Mouse (Mus musculus) right cerebral cortex, postnatal 4 days (tissue): ENCODE measurements around the gene Lmf1.

Experiments
- DNase-seq: peaks from one replicate; pipeline ENCODE4 v3.0.0-alpha.2; 2022

Lmf1 gene

DNA sequence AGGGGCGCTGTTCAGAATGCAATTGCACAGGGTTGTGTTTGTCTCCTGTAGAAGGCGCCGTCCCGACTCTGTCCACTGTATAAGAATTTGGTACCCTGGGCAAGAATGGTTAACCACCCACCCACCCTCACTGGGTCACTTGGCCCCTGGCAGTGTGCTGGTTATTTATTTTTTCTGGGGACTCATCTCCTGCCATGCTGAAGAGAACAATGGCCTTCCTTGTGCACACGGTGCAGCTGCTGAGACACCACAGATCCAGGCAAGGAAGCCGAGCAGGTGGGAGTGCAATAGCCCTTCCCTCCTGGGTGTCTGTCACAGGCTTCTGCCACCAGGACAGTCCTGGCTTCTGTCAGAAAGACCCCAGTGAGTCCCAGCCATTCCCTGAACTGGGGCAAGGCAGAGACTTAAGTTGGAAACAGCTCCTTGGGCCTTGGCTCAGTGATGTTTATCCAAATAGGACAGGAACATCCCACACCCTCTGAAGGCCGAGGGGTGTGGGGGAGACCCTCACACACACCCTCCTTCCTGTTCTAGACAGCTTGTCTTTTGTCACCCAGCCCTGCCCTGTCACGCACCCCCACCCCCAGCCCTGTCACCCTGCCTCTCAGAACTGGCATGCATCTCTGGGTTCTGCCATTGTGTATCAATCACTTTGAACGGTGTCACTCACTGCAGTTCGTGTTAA, 30.1 kb downstream of the Lmf1 start:
- DNase-seq = no peak

DNA sequence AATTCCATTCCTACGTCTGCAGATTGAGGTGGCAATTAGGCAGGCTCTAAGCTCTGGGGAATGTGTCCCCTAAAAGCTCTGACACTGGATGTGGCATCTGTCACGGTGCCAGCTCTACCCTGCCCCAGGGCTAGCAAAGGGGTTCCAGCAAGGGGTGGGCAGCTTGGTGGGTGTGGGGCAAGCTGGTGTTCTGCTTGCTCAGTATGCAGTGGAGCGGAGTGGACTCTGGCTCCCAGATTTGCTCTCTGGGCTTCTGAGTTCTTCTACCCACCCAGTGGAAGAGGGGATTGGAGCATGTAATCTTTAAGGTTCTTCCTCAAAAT, 30.6 kb downstream of the Lmf1 start:
- DNase-seq = no peak

DNA sequence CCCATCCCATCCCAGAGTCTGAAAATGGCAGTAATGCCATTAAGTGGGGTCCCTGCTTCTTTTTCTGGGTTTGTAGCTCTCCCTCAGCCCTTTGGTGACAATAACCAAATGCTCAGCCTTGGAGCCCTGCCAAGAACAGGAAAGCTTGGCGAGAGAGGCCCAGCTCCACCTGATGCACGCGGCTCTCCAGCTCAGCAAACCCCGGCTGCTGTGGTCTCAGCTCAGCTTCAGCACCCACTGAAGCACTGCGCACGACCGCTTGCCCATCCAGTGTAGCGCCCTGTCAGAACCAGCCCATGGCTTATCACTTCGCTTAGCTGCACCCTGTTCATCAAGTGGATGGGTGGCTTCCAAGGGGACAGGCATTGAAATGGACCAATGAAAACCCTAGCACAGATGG, 31.3 kb downstream of the Lmf1 start:
- DNase-seq = peak; percentile 55

DNA sequence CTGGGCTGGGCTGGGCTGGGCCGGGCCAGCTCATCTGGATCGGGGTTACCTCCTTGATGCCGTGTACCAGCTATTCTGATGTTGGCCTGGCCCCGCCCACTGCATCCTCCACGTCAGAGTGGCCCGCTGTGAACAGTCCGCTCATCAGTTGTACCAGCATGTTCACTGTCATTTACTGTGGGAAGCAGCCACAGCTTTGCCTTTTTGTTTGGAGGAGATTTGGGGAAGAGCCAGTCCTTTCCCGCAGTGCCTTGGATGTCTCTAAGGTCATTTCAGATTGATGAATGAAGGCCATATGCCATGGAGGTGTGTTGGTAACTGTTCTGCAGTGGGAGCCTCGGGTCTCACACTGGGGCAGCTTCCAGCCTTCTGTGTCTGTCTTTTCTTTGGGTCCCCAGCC, 33.7 kb downstream of the Lmf1 start:
- DNase-seq = no peak

DNA sequence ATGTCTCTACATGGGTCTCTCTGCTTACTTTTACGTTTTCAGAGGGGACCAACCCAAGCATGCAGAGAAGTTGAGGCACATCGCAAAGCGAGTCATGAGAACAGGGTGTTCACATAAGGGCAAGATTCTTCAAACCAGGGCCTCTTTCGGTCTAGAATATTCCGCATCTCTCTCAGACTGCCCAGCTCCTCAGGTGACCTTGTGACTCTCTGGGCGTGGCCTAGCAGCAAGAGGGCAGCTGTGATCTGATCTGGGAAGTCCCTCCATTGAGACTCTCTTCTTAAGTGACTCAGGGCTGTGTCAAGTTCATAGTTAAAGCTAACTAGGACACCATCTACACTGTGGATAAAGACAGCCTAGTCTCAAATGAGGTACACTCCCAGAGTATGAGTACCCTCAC, 34.4 kb downstream of the Lmf1 start:
- no peak for DNase-seq

DNA sequence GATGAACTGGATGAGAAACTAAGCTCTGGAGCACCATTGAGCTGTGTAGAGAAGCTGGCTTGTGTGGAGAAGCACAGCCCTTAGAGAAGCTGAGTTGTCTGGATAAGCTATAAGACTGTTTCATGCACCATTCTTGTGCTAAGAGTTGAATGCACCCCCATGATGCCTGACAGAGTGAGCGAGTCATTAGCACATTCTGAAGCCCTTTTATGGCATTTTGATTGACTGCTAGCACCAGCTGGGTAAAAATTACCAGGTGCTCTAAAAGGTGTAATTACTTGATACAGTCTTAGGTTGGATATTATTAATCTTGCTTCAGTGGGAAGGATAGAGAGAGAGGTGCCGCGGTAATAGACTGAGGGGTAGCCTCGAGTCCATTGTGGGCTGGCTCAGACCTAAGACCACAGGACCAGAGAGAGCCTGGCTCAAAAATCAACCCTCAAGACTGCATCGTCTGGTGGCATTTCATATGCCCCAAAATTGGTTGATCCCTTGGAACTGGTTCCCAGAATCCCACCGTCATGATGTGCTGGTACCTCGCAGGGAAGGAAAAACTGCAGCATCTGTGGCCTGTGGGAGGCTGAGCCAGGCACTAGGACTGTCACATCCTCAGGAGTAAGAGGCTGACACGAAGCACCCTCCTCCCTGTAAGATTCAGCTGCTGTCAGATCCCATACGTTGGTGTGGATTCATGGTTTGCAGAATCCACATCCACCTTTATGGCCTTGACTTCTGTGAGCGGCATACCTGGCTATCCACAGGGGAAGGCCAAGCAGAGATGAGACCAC, 36.0 kb downstream of the Lmf1 start:
- no peak for DNase-seq

DNA sequence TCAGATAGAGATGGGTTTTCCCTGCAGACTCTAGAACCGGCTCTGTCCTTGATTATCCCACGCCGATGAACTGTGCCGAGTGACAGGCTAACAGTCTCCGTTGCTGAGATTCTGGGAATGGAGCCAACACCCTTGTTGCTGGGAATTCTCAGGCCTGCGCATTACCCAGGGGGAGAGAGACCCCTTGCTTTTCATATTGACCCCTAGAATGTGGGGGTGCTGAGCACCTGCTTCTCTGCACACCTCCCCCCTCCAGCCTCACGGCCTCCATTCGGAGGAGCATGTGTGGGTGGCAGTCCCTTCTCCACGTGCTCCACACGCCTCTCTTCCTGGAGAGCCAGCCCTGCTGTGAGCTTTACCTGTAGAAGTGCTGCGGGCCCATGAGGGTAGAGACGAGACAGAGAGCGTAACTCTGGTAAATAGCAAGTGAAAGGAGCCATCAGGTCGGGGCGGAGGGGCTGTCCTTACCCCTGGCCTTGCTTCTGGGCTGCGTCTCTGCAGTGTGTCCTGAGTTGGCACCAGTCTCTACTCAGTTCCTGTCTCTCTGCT, 39.7 kb downstream of the Lmf1 start:
- peak; percentile 55 for DNase-seq

DNA sequence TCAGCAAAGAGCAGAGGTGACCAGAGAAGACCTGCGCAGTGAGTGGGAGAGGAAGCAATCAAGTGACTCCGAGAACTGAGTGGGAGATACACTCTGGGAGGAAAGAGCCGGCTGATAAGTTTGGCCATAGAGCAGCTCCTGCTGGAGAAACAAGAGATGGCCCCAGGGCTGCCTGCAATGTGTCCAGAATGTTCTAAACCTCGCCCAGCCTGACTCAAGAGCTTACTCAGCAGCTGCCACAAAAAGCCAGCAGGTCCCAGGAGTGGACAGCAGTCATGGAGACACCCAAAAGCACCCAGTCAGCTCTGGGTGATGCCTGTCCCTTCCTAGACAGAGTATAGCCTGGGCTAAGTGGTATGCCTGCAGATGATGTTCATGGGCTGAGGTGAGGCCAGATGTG, 44.6 kb downstream of the Lmf1 start:
- no peak for DNase-seq

DNA sequence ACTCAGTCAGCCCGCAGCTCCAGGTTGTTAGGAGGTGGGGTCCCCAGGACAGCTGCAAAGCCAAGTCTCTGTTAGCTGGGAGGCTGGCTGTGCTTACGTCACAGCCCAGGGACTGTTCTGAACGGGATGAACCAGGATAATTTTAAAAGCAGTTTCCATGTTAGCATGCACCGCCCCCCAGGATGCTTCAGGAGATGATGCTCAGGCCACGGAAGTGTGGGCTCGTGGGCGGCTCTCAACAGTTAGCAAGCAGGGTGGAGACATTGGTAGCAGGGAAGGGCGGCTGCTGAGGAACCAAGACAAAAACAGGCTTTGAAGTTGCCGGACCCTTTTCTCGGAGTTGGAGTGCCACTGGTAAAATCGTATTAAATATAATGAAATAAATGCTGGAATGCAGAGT, 45.0 kb downstream of the Lmf1 start:
- DNase-seq = no peak

DNA sequence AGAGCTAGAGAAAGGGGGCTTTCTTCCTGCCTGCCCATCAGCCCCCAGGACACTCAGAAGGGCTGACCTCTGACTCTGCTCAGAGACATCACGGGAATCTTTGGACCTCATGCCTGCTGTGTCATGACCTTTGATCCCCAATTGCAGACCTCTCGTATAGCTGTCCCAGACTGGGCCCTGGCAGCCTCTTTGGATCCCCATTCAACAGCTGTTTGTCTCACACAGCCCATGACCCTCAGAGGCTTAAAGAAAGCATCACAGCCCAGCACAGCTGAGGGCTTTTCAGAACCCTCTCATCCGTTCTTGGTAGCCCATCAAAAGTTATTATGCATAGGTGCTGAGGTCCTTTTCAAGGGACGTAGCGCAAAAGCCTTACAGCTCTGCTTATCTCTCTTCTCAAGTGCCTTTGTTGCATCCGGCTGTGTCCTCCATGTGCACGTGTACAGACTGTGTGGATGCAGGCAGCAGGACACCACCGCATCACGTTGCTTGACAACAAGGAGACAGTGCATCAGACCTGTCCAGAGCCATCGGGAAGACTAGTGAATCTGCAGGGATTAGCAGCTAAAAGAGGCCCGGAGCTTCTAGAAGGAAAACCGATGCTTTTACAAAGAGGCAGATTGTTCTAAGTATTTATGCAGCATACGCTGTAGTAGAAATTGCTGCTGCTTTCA, 45.7 kb downstream of the Lmf1 start:
- no peak for DNase-seq

DNA sequence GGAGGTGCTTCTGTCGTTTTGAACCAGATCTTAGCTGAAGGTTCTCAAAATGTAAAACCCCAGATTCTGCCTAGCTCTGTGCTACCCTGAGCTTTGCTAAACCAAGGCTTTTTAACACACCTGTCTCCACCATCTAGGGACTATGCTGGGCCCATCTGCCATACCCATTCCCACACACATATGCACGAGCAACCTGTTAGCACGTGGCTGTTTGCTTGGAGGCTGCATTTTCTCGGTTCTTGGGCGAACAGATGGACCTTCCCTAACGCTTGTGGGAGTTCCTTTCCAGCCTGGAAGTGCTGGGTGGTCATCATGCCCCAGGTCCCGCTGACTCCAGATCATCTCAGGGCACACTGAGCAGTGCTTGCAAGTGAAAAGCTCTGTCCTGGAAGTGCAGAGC, 46.4 kb downstream of the Lmf1 start:
- DNase-seq = no peak

DNA sequence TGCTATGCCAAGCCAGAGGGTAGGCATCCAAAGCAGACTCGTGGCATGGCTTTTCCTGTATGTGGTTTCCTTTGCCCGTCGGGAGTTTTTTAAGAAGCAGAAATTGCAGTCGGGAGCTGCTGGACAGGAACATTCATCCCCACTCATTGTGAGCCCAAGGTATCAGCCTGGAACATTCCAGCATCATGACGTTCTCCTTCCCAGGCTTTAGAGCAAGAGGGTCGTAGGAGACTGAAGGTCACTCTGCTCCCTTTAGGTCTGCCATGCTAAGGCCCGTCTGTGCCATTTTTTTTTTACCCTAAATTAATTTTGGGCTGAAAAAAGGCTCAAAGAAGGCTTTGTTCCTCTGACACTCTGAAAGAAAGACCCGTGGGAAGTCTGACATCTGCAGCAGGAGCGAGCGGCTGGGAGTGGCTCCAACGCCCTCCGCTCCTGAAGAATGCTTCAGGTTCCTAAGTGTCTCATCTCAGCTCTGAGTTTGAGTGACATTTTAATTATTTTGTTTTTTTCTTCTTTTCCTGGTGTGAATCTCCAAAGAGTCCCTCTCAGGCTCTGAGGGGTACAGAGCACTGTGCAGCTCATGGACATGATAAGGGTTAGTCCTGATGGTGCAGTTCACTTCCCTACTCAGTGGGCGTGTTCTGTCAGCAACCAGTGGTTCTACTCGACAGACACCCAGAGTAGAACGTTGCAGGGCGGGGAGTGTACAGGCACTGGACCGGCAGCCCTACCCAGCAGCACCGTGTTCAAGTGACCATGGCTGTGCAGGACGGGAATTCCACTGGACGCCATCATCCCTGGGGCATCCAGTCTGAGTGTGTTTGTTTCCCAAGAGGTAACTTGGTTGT, 47.5 kb downstream of the Lmf1 start:
- DNase-seq = no peak

DNA sequence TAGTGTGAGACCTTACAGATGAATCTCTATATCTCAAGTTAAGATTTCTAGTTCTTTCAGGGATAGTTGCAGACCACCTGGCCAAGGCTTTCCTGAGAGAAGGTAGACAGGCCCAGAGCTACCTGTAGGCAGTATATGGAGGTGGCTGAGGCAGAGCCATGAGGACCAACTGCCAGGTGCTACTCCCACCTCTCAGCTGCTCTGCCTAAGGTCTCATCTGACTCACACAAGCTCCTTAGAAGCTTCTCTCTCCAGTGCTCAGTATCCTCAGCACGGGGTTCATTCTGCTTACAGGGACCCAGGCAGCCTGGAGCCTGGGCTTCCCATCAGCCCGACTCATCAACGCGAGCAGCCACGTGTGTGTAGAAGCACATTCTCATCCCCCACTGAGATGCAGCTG, 51.4 kb downstream of the Lmf1 start:
- no peak for DNase-seq

DNA sequence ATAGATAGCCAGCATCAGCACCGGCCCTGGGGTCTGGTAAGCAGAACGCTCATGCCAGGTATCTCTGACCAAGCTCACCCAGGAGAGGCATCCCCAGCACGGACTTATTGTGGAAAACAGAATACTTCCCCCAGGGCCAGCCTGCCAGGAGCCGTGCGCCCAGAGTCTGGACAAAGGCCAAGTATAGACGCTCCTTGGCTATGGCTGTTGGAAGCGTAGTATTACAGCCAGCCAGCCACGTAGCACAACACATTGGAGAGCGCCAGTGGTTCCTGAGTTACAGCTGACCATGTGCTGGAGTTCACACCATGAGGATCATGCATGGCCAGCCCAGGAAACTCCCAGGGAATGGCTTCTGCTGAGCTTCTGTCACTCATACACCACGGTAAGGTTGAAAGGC, 55.2 kb downstream of the Lmf1 start:
- no peak for DNase-seq

DNA sequence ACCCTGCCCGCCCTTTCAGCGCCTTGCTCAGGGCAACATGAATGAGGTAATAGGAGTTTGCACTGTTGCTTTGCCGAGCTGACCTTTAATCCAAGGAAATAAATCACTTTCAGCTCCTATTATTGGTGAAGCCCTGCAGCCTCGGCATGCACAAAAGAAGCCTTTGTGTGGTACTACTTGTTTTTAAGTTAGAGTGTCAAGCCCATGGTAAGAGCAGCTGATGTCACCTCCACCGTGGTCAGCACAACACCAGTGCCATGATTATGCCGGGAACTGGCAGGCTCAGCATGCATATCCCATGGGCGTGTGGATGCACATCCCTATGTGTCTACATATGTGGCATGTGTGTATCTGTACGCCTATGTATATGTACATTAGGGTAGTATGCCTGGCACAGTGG, 56.5 kb downstream of the Lmf1 start:
- DNase-seq = no peak

DNA sequence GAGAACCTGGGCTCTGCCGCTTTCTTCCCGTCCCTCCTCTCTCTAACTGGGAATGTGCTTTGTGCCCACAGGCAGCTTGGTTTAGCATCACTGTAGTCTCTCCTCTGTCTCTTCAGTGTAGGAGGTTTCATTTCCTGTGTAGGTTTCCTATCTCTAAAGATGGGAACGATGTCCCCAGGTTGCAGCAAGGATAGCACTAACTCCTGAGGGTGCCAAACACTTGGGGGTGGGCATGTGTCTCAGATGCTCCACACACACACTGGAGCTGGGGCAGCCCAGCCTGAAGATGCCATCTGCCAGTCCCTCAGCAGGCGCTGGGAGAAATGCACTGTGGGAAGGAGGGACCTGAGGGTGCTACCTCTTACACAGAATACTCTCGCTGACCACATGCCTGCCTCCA, 56.9 kb downstream of the Lmf1 start:
- DNase-seq = no peak

DNA sequence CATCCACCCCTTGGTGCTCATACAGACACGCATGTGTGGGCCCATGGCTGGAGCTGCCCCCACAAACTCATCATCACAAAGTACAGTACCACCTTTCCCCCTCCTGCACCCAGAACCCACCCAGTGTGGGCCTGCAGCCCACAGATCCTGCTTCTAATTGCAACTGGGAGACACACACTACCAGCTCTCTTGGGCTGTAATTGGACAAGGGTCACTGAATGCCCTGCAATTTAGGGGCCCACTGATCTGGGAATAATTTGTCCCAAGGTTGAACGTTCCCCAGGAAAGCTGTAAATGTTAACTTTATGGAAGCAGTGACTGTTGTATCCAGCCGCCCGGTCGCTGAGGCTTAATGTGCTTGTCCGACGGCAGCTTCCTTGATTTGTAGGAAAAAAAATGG, 59.1 kb downstream of the Lmf1 start:
- no peak for DNase-seq

DNA sequence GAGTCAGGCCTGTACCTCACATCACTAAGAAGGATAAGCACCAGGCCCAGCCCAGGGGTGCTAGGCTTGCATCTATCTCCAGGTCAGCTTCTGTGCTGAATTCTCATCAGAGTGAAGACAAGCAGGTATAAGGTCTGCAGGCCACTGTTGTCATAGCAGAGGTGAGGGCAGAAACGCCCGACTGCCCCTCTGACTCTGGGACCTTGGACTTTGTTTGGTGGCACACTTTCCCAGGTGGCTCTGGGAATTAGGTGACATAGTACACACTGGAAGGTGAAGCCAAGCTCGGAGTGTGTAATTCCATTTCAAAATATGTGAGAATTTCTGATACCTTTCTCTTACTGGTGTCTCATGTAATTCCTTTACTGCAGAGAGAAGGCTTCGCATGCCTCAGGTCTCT, 59.6 kb downstream of the Lmf1 start:
- no peak for DNase-seq

DNA sequence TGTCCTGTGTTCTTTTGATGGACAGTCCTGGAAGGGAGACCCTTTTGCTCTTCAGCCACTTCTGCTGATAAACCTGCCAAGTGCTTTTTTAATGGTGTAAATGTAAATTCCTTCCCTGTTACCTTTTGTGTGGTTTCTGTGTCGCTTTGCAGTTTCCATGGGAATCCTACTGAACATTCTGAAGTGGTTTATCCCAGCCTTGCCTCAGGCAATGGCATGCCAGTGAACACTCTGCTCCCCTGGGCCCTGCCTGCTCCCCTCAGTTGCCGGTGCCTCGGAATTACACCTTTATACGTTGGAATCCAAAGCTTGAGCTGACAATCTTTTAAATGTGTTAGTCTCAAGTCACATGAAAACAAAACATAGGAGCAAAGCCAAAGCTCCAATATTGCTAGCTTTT, 62.1 kb downstream of the Lmf1 start:
- DNase-seq = no peak

DNA sequence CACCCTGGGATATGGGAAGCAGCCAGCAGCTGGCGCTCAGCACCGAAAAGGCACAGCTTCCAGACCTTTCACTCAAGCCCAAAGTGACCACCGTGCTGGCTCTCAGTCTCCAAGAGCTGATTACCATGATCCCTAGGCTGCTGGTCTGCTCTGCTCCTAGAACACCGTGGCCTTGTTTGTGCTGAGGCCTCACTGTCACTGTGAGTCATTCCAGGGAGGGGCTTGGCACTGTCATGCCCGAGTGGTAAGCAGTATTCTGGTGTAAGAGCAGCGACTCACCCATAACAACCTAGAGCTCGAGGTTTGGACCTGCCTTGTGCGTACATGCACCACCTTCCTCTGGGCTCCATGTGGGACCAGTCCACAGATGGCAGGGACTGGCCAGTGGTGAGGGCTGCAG, 63.1 kb downstream of the Lmf1 start:
- no peak for DNase-seq

DNA sequence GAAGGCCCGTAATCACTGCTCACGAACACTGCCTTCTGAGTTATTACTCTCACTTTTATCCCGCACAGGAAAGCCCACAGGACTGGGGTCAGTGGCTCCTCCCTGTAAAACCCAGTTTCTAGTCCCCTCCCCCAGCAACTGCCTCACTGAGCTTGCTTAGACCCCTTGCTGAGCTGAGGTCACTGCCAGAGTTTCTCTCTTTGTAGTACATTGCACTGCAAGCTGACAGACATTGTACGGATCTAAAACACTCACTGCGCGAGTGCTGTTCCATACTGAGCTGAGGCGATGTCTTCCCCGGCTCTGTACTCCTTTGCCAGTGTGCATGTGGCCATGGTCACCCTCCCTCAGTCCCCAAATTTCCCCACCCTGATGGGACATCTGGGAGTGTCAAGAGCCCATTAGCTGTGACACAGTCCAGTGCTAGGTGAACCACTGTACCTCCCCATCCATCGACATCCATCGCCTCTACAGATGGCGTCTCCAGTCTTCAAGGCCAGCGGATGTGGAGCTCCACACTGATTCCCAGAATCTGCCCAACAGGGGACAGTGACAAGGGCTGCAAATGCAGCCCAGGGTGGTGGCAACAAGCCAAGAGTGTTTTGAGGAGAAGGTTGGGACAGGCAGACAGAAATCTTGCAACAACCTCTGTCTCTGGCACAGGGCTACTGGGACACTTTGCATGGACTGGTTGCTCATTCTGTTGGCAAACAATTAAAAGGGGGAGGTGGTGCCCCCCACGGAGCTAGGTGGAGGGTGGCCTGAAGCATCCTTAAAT, 64.8 kb downstream of the Lmf1 start:
- no peak for DNase-seq

DNA sequence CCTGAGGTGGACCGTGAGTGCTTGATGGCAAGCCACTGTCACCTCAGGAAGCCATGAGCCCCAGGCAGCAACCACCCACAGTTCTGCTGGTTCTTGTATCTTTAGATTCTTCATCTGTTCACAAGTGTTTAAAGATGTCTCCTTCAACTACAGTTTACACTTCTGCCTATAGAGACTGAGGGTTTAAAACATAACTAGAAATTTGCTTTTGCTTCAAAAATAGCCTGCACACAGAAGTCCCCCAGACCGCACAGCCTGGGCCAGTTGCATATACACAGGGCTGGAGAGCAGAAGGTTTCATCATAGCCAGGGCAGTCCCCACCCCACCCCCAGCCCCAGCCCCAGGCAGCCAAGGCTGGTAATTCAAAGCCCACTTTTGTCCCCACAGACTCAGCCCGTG, 65.9 kb downstream of the Lmf1 start:
- no peak for DNase-seq
